Mouse (Mus musculus): ENCODE measurements around the gene Rab36. TPM values are rescaled to one million over a fixed set of nuclear protein-coding genes. Genes with fewer than 3 reads are reported as not detected.
A peak's percentile ranks its signal among the peaks of the same experiment; 100 is the strongest.

Rab36 gene
- polyA plus RNA-seq, 1 experiment from 2014 or later: 1.5 TPM

DNA sequence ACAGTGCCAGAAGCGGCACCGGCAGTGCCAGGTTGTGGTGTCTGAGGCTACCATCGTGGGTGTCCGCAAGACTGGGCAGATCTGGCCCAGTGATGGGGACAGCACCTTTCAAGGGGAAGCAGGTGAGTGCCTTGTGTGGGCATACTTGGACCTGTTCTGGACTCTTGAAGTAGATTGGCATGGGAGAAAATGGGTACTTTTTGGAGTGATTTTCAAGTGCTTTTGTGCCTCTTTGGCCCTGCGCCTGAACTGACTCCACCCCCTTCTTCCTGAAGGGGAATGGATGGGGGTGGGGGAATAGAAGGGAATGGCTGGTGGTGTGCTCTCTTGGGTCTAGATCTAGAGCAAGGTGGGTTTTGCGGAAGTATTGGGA, 25.3 kb downstream of the Rab36 start:
- H3K27me3 ChIP-seq (replicated peaks; ENCODE audit: control insufficient read depth, insufficient read depth, low read length): no peaks in the 10 kb centered on the region
- no peaks in the 10 kb centered on the region for H3K9me3 ChIP-seq (ENCODE audit: control insufficient read depth)
- ATAC-seq: no peak
- H3K36me3 ChIP-seq (ENCODE audit: control insufficient read depth, insufficient read depth): no peaks in the 10 kb centered on the region
- H3K27ac ChIP-seq (ENCODE audit: low read depth, low read length): no peak overlapping the region
- H3K9ac ChIP-seq (ENCODE audit: low read depth, low read length): no peak overlapping the region
- H3K4me3 ChIP-seq (ENCODE audit: low read depth, low read length): peak overlapping the region; percentile 81
- 23% methylated on average over 6 of the region's 6 CpGs for WGBS
- peaks cover 14% of the 10 kb centered on the region for H3K4me1 ChIP-seq (replicated peaks; ENCODE audit: control insufficient read depth, insufficient read depth, low read length)
- H3K4me2 ChIP-seq (replicated peaks; ENCODE audit: low read depth): peak overlapping the region; percentile 81
- no peak for TF ChIP-seq CTCF (IDR thresholded peaks at IDR 0.05; ENCODE audit: low read depth)

DNA sequence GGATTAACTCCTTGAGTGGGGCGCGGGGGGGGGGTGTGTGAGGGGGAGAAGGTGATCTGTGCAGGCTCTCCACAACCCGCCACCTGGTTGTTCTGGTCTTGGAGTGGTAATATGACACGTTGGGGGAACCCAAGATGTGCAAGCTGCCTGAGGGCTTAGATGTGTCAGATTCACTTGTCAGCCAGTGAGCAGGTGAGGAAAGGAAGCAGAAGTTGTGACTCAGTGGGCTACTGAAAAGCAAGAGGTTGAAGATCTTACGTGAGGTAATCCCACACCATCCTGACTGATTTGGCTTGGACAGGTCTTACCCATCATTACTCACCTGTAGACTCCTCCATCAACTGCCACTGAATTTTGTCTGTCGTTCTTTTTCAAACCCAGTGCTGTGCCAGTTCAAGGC, 25.8 kb downstream of the Rab36 start:
- ATAC-seq: no peak
- WGBS: 38% methylated on average over 6 of the region's 6 CpGs

DNA sequence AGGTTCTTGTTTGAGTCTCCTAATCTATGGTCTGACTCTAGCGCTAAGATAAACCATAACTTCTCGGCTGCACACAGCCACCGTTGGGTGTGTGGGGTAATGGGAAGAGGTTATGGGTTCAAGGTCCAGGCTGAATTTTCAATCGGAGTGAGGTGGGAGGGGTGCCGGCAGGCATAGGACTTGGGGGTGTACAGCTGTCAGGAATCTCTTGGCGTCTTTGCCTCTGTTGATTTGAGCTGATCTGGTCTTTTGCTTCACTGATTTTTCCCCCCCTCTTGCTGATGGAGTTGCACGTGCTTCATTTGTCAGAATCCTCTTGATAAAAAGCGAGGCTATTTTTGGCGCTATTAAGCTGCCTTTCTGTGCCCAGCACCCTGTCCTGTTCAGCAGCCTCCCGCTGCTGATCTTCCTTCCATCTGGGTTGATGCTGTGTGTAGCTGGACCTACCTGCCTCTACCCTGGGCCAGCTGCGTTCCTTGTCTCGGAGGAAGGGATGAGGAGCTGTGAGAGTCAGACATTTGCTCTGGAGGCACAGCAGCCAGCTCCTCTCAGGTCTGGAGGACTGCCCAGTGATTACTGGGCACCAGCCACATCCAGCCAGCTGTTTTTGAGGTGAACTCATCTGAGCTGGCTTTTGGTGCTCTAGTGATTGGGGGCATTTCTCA, 26.6 kb downstream of the Rab36 start:
- H3K4me3 ChIP-seq (ENCODE audit: low read depth, low read length): no peak overlapping the region
- H3K4me2 ChIP-seq (replicated peaks; ENCODE audit: low read depth): peak overlapping the region; percentile 81
- 35% methylated on average over 12 of the region's 12 CpGs for WGBS
- no peak overlapping the region for H3K9ac ChIP-seq (ENCODE audit: low read depth, low read length)
- H3K27me3 ChIP-seq (replicated peaks; ENCODE audit: control insufficient read depth, insufficient read depth, low read length): no peaks in the 10 kb centered on the region
- ATAC-seq: no peak
- no peak for TF ChIP-seq CTCF (IDR thresholded peaks at IDR 0.05; ENCODE audit: low read depth)
- no peaks in the 10 kb centered on the region for H3K36me3 ChIP-seq (ENCODE audit: control insufficient read depth, insufficient read depth)
- no peaks in the 10 kb centered on the region for H3K9me3 ChIP-seq (ENCODE audit: control insufficient read depth)
- H3K27ac ChIP-seq (ENCODE audit: low read depth, low read length): no peak overlapping the region
- peaks cover 14% of the 10 kb centered on the region for H3K4me1 ChIP-seq (replicated peaks; ENCODE audit: control insufficient read depth, insufficient read depth, low read length)

More for the DNA sequence above, 25.8 kb downstream of the Rab36 start:
- H3K4me2 ChIP-seq (replicated peaks; ENCODE audit: low read depth): peak overlapping the region; percentile 81
- no peak overlapping the region for H3K27ac ChIP-seq (ENCODE audit: low read depth, low read length)
- H3K4me1 ChIP-seq (replicated peaks; ENCODE audit: control insufficient read depth, insufficient read depth, low read length): peaks cover 14% of the 10 kb centered on the region
- no peak overlapping the region for H3K9ac ChIP-seq (ENCODE audit: low read depth, low read length)
- no peak for TF ChIP-seq CTCF (IDR thresholded peaks at IDR 0.05; ENCODE audit: low read depth)
- no peaks in the 10 kb centered on the region for H3K9me3 ChIP-seq (ENCODE audit: control insufficient read depth)
- peak overlapping the region; percentile 81; the same call in 1 of the 2 replicates for H3K4me3 ChIP-seq (ENCODE audit: low read depth, low read length)
- no peaks in the 10 kb centered on the region for H3K27me3 ChIP-seq (replicated peaks; ENCODE audit: control insufficient read depth, insufficient read depth, low read length)
- H3K36me3 ChIP-seq (ENCODE audit: control insufficient read depth, insufficient read depth): no peaks in the 10 kb centered on the region

DNA sequence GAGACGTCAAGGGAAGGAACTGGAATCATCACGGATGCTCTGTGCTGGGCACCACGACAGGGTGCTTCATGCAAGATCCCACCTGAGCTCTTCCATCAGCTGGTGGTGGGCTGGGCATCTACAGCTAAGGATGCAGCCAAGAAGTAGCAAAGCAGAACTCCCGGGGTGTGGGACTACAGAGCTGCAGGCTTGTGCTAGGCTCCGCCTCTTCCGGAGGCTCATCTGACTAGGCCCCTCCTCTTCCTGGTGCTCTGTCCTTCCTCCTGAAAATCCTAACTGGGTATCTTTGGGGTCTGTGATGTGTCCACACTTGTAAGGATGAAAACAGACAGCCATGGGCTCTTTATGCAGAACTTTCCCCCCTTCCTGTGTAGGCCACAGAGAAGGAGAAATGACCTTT, 28.8 kb downstream of the Rab36 start:
- TF ChIP-seq CTCF (IDR thresholded peaks at IDR 0.05; ENCODE audit: low read depth): no peak
- Histone ChIP-seq H3K27ac (ENCODE audit: low read depth, low read length) (no peak overlapping the region), H3K9ac (ENCODE audit: low read depth, low read length) (no peak overlapping the region), H3K36me3 (ENCODE audit: control insufficient read depth, insufficient read depth) (no peaks in the 10 kb centered on the region), H3K4me1 (replicated peaks; ENCODE audit: control insufficient read depth, insufficient read depth, low read length) (peaks cover 19% of the 10 kb centered on the region), H3K4me3 (ENCODE audit: low read depth, low read length) (no peak overlapping the region), H3K4me2 (replicated peaks; ENCODE audit: low read depth) (no peak overlapping the region), H3K9me3 (ENCODE audit: control insufficient read depth) (no peaks in the 10 kb centered on the region), H3K27me3 (replicated peaks; ENCODE audit: control insufficient read depth, insufficient read depth, low read length) (no peaks in the 10 kb centered on the region)
- 81% methylated on average over 6 of the region's 6 CpGs for WGBS
- ATAC-seq: no peak

DNA sequence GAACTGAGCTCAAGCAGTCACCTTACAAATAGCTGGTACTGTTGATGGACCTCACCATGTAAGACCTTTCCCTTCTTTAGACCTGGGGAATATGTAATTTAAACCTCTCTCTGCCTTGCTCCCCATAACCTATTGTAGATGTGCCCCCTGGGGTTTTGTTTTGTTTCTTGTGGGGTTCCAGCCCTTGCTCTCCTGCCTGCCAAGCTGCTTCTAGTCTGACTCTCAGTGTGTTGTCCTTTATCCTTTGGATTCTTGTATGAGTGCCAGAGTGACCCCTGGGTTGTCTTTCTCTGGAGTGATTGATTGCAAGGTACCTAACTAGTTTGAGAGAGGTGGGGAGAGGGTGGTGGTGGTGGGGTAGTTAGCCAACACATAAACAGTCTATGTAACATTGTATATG, 30.6 kb downstream of the Rab36 start:
- Histone ChIP-seq H3K9ac (ENCODE audit: low read depth, low read length) (no peak overlapping the region), H3K27me3 (replicated peaks; ENCODE audit: control insufficient read depth, insufficient read depth, low read length) (no peaks in the 10 kb centered on the region), H3K36me3 (ENCODE audit: control insufficient read depth, insufficient read depth) (no peaks in the 10 kb centered on the region), H3K4me3 (ENCODE audit: low read depth, low read length) (no peak overlapping the region), H3K4me1 (replicated peaks; ENCODE audit: control insufficient read depth, insufficient read depth, low read length) (peaks cover 10% of the 10 kb centered on the region; the same call in 1 of the 2 replicates), H3K9me3 (ENCODE audit: control insufficient read depth) (no peaks in the 10 kb centered on the region), H3K4me2 (replicated peaks; ENCODE audit: low read depth) (no peak overlapping the region), H3K27ac (ENCODE audit: low read depth, low read length) (no peak overlapping the region)
- TF ChIP-seq CTCF (IDR thresholded peaks at IDR 0.05; ENCODE audit: low read depth): no peak
- ATAC-seq: no peak

DNA sequence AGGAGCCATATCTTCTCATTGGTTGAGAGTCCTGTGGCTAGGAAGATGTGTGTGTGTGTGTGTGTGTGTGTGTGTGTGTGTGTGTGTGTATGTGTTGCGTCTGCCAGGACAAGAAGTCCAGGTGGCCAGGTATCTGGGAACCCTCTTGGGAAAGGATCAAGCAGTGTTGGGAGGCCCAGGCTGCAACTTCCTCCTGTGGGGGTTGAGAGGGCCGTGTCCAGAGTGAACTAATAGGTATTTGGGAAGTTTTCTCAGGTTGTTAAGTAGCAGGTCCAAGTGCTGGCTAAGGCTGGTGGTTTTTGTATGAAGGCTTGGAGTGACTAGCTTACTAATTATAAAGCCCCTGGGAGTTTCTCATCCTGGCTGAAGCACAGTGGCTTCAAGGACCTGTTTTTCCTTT, 31.2 kb downstream of the Rab36 start:
- Histone ChIP-seq H3K4me2 (replicated peaks; ENCODE audit: low read depth) (no peak overlapping the region), H3K4me1 (replicated peaks; ENCODE audit: control insufficient read depth, insufficient read depth, low read length) (0 out of 2 replicates have a peak, but pooled peaks cover 5% of the 10 kb centered on the region), H3K27ac (ENCODE audit: low read depth, low read length) (no peak overlapping the region), H3K27me3 (replicated peaks; ENCODE audit: control insufficient read depth, insufficient read depth, low read length) (no peaks in the 10 kb centered on the region), H3K36me3 (ENCODE audit: control insufficient read depth, insufficient read depth) (no peaks in the 10 kb centered on the region), H3K9ac (ENCODE audit: low read depth, low read length) (no peak overlapping the region), H3K9me3 (ENCODE audit: control insufficient read depth) (no peaks in the 10 kb centered on the region), H3K4me3 (ENCODE audit: low read depth, low read length) (no peak overlapping the region)
- no peak for ATAC-seq
- TF ChIP-seq CTCF (IDR thresholded peaks at IDR 0.05; ENCODE audit: low read depth): no peak
- WGBS: 27% methylated on average over 2 of the region's 2 CpGs

Measured in intestine, postnatal 0 days (tissue).